Mouse (Mus musculus) yolk sac, embryonic 10.5 days (tissue): Measurements from ENCODE around the gene Zmynd8.
A peak's percentile ranks its signal among the peaks of the same experiment; 100 is the strongest.

Source experiments
- DNase-seq: peaks from one replicate; pipeline ENCODE4 v3.0.0-alpha.2; 2017; ENCODE audit warnings: low spot score

The Zmynd8 gene

DNA sequence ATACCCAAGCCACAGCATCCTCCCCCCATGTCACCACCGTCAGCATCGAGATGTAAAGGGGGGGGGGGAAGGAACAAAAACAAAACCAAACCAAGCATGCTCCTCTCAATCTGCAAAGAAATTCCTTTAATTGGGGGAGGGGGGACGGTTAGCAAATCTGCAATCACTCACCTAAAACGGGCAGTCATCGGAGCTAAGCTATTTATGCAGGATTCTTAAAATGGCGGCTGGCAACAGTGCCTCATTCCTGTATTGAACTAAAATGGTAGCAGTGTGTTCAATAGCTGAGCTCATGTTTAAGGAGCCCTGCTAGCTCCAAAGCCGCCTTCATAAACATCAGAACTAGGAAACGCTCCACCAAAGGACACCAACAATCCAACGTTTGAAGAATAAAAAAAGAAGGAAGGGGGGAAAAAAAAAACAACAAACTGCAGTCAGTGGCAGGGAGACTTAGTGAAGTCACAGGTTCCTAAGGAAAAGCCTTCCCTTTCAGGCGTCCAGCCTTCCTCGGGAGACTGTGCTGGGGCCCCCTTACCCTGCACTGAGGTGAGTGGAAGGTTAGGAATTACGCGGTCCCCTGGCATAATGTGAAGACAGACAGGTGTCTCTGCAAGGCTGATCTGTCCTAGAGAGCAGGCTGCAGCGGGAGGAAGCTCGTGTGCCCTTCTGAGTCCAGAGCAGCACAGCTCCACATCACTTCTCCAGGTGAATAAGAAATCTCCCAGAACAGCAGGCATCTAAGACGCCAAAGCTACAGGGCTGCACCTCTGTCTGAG lies 19.2 kb downstream of the Zmynd8 start:
- no peak for DNase-seq

DNA sequence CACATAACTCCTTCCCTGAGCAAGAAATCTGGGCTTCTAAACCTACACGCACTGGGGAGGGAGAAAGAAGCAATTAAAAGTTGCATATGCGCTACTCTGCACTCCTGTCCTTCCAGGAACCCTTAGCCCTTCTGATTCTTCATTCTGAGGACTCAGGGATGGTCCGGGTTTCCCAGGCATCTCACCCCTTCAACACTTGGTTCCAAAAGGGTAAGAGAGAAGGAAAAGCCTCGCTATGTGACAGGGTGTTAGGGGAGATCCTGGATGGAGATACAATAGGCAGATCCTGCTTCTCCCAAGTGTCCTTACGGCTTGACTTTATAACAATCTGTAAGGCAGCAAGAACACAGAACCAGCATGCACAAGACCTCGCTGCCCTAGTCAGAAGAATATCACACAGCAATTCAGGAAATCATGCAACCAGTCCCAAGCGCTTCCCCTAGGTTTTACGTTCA lies 19.9 kb downstream of the Zmynd8 start:
- no peak for DNase-seq

DNA sequence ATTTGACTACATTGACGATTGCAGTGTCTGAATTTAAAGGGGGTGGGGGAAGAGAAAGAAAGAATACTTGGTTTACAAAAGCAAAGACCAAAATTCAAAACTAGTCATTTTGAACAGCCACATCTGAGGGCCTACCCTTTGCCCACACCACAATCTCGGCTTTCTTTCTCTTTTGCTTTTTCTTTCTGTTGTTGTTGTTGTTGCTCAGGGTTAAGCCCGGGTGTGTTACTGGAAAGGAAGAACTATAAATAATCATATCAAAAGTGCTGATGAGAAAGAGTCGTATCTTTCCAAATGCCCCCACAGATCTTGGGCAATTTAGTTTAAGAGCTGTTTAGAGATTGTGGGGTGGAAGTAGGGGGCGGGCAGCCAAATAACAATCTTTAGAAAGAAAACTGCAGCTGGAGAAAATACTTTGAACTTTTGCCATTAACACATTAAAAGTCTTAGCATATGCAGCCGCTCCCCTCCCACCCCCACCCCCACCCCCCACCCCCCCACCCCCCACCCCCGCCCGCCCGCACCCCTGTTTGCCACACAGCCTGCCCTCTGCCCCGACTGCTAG lies 20.7 kb downstream of the Zmynd8 start:
- no peak for DNase-seq

DNA sequence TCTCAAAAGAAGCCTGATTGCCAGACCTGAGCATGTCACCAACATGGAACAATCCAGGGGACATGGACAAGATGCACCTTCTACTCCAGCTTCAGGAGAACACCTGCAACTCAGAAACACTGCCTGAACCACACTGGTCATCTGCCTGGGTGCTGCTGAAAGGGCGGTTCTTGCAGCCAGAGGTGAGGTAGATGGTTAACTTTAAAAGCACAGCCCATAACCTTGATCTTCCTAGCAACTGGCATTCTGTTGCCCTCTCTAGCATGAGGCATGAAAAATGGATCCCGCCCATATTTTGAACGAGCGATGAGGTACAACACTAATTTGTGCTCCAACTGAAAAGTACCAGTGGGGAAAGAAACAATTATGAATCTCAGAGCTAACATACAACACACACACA lies 21.6 kb downstream of the Zmynd8 start:
- DNase-seq, result no peak

DNA sequence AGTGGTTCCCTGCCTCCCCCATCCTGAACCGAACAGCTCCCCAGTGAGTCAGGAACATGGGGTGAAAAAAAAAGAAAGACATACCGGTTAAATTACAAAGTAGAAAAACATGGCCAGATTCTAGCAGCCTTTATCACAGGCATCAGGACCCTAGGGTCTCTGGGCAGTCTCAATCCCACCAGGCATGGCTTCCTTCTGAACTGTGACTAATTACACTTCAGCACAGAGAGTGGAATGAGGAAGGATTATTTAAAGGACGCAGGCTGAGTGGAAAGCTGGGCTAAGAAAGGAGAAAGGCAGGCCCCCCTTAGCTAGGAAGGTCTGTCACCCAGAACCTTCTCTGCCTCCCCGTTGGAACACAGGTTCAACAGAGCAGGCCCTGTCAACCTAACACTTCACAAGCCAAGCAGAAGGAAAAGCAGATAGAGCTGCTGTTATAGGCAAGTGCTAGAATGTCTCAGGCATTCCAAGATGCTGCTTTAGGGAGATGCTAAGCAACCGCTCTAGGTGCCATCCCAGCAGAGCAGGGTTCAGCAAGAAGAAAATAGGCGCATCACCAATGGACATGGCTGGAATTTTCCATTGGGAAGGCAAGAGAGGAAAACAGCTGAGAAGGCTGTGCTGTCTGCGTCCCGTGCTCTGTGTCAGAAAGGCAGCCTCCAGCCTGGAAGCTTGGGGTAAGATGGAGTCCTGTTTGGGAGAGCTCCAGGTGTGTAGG lies 22.5 kb downstream of the Zmynd8 start:
- DNase-seq, result no peak

DNA sequence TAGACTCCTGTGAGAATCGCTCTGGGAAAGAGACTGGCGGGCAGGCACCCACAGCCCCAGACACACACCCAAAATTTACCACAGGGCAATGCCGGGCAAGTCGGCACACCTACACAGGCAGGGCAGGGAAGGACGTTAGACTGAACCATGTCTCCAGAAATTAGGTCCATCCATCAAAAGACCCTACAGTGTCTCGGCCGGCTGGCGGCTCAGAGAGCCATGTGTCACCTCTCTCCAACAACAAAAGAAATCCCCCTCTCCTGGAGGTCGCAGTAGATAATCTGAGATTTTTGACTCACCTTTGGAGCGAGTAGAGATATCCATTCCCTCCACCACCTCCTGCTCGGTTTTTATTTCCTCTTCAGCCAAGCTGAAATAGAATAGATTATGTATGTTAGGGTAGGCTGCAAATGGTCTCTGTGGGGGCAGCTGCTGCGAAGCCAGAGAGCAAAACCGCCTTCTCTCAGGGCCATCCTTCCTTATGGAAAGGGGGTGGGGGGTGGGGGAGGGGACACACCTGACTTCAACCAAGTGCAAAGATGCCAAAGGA lies 23.3 kb downstream of the Zmynd8 start:
- no peak for DNase-seq

DNA sequence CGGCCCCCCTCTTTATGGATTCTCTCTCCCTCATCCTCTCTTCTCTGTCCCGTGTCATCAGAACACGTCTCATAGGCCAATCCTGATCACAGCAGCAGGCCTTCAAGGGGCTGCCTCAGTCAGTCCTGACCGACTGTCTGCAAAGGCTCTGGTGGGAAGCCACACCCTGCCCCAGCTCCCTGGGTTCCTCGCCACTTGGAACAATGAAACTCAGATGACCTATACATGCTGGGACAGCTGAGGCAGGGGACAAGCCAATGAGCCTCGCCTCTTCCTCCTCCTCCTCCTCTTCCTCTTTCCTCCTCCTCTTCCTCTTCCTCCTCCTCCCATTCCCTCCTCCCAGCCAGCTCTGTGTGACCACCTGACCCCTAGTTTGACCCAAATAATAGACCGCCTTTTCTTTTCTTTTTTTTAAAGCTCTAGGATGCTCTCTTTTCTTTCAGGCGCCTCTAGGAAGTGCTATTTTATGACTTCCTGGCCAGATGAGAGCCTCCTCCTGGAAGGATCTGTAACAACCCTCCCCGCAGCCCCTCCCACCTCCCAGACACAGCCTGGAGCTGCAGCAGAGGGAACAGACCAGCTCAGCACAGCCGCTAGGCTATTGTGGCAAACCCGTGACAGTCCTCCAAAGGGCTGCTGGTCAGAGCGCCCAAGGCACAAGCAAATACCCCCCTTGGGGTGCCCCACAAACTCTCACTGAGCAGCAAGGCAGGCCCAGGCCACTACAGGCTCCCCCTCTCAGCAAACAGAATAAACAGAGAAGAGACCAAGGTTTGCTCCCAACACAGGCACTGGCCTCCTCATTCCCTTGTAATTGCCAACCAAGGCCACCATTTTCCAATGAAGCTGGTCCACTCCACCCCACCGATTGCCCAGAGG lies 24.1 kb downstream of the Zmynd8 start:
- DNase-seq, result peak; percentile 85

DNA sequence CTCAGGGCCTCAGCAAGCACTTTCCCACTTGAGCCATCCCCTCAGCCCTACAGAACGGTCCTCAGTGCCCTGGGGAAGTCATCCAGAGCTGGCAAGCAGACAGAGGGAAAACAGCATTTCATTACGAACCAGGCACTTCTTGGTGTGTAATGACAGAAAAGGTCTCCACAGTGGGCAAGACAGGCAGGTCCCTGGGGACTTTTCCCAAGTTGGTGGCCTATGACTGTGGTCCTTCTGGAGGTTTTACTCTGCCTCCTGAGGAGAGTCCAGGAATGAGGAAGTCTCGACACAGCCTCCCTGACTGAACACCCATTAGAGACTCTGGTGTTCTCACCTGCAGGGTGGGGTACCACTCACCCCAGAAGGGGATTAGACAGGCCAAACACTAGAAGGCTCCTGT lies 25.0 kb downstream of the Zmynd8 start:
- DNase-seq, result no peak

DNA sequence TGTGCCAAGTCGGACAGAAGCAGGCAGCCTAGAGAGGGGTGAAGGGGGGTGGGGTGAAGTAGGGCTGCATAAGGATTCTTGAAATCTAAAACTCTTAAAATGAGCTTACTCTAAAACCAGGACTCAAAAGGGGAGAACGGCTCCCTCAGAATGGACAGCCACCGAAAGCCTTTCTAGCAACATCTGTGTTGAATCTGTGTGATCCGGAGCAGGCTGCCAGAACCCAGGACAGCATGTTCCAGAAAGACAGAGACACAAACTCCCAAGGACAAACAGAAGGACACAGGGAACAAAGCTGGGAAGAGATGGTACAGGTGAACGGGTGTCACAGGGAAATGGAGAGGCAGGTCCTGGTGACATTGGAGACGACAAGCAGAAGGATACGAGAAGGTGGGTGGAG lies 25.6 kb downstream of the Zmynd8 start:
- DNase-seq, result no peak

DNA sequence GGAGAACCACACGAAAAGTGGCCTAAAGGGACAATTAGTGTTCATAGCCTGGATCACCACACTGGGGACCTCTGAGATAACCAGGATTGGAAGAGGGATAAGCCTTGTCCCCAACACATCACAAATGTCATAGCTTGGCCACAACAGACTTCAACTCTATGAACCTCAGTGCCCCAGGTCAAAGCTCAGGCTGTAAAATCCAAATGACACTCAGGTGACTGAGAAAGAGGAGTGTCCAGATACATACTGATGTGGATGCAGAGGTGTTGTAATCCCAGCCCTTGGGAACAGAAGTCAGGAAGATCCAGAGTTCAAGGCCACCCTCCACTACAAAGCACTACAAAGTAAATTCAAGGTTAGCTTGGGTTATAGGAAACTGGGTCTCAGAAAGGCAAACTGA lies 29.6 kb downstream of the Zmynd8 start:
- peak; percentile 64 for DNase-seq

DNA sequence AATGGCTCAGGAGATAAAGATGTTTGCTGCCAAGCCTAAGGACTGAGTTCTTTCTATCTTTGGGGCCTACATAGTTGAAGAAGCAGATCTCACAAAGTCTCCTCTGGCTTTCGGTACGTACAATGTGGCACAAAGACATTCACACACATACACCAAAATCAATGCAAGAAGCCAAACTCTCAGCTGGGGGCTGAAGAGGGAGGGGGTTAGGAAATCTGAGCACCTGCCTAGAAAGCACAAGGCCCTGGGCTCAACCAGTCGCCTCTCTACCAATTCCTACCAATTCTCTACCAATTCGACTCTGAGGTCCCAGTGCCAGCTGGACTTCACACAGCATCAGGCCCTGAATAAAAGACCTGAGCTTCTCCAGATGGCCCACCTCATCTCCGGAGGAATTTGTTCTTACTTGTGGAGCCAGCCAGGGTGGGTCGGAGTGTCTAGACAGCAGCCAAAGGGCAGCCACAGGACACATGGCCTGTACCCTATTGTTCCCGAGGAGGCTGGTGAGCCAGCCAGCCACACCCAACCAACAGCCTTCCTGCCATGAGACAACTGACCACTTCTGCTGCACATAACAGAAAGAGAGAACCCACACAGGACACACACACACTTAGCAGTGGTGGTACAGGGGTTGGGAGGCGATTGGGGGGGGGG lies 30.2 kb downstream of the Zmynd8 start:
- DNase-seq, result no peak

DNA sequence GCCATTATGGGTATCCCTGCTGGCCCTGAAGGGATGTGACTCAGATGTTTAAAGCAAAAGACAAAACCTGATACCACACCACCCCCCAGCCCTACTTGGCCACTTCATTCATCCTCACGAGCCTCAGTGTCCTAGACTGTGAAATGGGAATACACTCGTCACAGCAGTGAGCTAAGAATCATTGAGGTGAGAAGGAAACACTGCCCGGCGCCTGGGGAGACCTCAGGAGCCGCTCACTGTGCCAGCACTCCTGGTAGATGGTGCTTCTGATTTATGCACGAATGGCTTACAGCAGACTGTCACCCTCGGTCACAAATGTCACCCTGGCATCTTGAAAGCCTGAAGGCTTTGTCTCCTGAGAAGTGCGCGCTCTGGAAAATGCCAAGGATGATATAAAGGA lies 31.3 kb downstream of the Zmynd8 start:
- DNase-seq, result no peak

DNA sequence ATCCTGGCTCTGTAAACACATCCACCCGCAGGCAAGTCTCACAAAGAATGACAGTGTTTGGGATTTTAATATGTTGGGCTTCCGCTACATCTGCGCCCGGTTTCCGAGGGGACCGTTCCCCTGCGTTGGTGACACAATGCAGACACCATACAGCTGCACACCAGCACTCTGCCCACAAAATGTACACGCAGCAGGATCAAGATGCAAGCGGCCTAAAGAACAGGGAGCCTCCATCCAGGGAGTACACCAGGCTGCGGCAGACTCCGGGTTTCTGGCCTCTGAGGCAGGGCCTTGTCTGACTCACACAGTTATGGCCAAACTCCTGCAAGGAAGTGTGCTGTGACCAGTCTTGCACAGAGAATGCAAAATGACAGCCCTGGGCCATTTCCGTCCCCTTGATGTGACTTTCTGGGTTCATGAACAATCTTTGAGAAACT lies 31.8 kb downstream of the Zmynd8 start:
- DNase-seq, result no peak

DNA sequence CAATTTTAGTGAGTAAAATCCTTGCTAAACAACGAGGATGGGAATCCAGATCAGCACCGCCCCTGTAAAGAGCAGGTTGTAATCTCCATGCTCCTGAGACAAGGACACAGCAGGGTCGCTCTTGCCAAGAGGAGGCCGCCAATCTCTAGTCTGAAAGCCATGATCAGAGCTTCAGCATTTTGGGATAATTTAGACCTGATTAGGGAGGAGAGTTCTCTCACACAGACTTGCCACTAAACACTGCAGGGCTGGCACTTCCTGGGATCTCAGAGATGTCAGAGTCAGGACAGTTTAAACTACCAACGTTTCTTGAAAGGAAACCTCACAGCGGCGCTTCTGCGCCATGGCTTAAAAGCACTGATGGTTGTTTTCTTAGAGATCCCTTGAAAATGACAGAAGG lies 32.4 kb downstream of the Zmynd8 start:
- DNase-seq, result no peak

DNA sequence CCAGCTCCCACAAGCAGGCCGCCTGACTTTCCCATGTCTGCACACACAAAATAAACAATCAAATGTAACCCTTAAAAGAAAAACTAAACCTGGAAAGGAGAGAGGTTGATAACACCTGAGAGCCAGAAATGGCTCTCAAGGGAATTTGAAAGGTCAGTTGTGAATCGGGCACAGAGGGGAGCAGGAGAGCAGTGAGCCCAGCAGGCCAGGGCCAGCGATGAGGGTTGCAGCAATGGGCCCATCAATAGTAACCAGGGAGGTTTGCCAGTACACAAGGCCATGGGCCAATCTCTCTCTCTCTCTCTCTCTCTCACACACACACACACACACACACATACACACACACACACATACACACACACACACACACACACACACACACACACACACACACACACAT lies 34.0 kb downstream of the Zmynd8 start:
- DNase-seq, result no peak

DNA sequence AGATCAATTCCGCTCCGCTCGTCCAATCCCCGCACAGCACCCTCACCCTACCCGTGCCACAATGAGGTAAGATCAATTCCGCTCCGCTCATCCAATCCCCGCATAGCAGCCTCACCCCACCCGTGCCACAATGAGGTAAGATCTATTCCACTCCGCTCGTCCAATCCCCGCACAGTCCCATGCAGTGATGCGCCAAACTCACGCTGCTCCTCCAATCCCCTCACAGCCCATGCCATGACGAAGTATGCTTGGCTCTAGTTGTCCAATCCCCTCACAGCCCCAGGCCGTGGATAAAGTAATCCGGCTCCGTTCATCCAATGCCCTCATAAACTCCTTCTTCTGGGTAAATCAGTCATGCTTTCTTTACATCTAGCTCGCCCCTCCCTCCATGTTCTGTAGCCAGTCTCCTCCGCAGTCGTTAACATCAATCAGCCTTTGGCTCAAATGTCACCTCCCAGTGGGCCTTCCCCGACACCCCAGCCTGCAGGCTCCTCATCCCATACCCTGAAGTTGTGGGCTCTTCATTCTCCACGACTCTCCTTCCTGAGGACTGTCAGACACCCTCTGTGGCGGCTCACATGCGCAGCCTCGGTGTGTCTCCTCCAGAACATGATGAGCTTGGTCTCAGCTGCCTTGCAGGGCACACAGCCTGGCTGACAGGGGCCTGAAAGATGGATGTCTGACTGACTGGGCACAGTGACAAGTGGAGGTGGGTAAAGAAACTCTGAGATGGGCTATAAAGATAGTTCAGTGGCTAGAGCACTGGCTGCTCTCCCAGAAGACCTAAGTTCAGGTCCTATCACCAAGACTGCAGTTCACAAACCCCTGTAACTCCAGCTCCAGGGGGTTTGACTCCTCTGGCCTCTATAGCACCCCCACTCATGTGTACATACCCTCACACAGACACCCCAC lies 36.9 kb downstream of the Zmynd8 start:
- no peak for DNase-seq

DNA sequence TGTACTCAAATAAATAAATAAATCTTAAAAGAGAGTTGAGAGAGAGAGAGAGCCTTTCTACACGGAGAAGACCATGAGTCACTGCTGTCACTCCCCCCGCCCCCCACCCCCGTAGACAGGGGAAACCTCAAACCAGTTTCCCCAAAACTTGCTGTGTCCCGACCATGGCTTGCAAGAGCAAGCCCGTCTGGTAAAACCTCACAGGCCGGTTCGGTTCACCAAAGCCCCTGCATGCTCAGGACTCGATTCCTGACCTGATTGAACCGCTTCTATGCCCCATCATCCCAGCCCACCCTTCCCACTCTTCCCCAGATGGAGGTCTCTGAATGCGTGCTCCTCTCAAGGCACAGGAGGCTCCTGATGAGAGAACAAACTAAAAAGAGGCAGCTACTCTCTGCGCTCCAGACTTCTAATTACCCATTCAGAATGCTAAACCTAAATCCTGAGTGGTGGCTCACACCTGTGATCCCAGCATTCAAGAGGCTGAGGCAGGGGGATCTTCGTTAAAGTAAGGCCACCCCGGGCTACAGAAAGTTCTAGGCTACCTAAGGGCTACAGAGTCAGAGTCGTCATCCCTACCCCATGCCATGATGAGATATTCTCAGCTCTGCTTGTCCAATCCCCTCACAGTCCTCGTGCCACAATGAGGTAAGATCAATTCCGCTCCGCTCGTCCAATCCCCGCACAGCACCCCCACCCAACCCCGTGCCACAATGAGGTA lies 37.7 kb downstream of the Zmynd8 start:
- no peak for DNase-seq

DNA sequence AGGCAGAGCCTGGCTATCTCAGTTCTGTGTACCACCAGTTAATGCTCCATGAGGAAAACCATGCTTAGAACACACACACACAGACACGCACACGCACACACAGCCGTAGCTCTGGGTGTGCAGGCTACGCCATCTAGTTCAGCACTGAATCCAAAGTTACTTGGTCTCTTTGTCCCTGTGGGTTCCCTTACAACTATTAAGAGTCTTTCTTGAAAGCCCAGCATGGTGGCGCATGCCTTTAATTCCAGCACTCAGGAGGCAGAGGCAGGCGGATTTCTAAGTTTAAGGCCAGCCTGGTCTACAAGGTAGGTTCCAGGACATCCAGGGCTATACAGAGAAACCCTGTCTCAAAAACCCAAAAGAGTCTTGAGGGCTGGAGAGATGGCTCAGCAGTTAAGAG lies 38.4 kb downstream of the Zmynd8 start:
- no peak for DNase-seq
